Mouse (Mus musculus): ENCODE data around the gene Tmod1. TPM values are rescaled to one million over a fixed set of nuclear protein-coding genes. Genes with fewer than 3 reads are reported as not detected.

Gene Tmod1
- polyA plus RNA-seq, 1 experiment: not detected

GRCm38 (mm10) chr4:46080261-46080660 lies 41.5 kb downstream of the Tmod1 start:
- 75% methylated on average over 4 of the region's 4 CpGs for WGBS
- TF ChIP-seq POLR2A (IDR thresholded peaks at IDR 0.05; ENCODE audit: insufficient read depth, low read depth, low read length): no peak
- Histone ChIP-seq H3K4me1 (ENCODE audit: control insufficient read depth, insufficient read depth, low read length) (peaks cover 24% of the 10 kb centered on the region), H3K4me3 (ENCODE audit: insufficient read depth, low read depth, low read length) (no peak overlapping the region), H3K27ac (ENCODE audit: insufficient read depth, low read depth, low read length) (no peak overlapping the region)

- TF ChIP-seq CTCF (IDR thresholded peaks at IDR 0.05; ENCODE audit: insufficient read depth, low read depth, low read length) (no peak), POLR2A (IDR thresholded peaks at IDR 0.05; ENCODE audit: insufficient read depth, low read depth, low read length) (no peak)
- 79% methylated on average over 11 of the region's 11 CpGs for WGBS
- H3K4me1 ChIP-seq (ENCODE audit: control insufficient read depth, insufficient read depth, low read length): peaks cover 36% of the 10 kb centered on the region
- H3K4me3 ChIP-seq (ENCODE audit: insufficient read depth, low read depth, low read length): no peak overlapping the region
- no peak overlapping the region for H3K27ac ChIP-seq (ENCODE audit: insufficient read depth, low read depth, low read length)
These were observed 43.8 kb downstream of the Tmod1 start for GRCm38 (mm10) chr4:46082555-46082954.

GRCm38 (mm10) chr4:46084416-46085172 lies 45.9 kb downstream of the Tmod1 start:
- WGBS: 33% methylated on average over 9 of the region's 9 CpGs
- Histone ChIP-seq H3K4me3 (ENCODE audit: insufficient read depth, low read depth, low read length) (no peak overlapping the region), H3K4me1 (ENCODE audit: control insufficient read depth, insufficient read depth, low read length) (peaks cover 42% of the 10 kb centered on the region), H3K27ac (ENCODE audit: insufficient read depth, low read depth, low read length) (peak overlapping the region; percentile 89)
- TF ChIP-seq CTCF (IDR thresholded peaks at IDR 0.05; ENCODE audit: insufficient read depth, low read depth, low read length) (no peak), POLR2A (IDR thresholded peaks at IDR 0.05; ENCODE audit: insufficient read depth, low read depth, low read length) (no peak)

GRCm38 (mm10) chr4:46085223-46085811 lies 46.6 kb downstream of the Tmod1 start:
- 73% methylated on average over 9 of the region's 9 CpGs for WGBS
- Histone ChIP-seq H3K4me1 (ENCODE audit: control insufficient read depth, insufficient read depth, low read length) (peaks cover 44% of the 10 kb centered on the region), H3K27ac (ENCODE audit: insufficient read depth, low read depth, low read length) (peak overlapping the region; percentile 89), H3K4me3 (ENCODE audit: insufficient read depth, low read depth, low read length) (no peak overlapping the region)
- TF ChIP-seq CTCF (IDR thresholded peaks at IDR 0.05; ENCODE audit: insufficient read depth, low read depth, low read length): no peak
- no peak for TF ChIP-seq POLR2A (IDR thresholded peaks at IDR 0.05; ENCODE audit: insufficient read depth, low read depth, low read length)

GRCm38 (mm10) chr4:46086718-46087426 lies 48.1 kb downstream of the Tmod1 start:
- 38% methylated on average over 18 of the region's 18 CpGs for WGBS
- TF ChIP-seq POLR2A (IDR thresholded peaks at IDR 0.05; ENCODE audit: insufficient read depth, low read depth, low read length) (no peak), CTCF (IDR thresholded peaks at IDR 0.05; ENCODE audit: insufficient read depth, low read depth, low read length) (no peak)
- no peak overlapping the region for H3K4me3 ChIP-seq (ENCODE audit: insufficient read depth, low read depth, low read length)
- peak overlapping the region; percentile 89 for H3K27ac ChIP-seq (ENCODE audit: insufficient read depth, low read depth, low read length)
- H3K4me1 ChIP-seq (ENCODE audit: control insufficient read depth, insufficient read depth, low read length): peaks cover 47% of the 10 kb centered on the region

- 39% methylated on average over 7 of the region's 7 CpGs for WGBS
- TF ChIP-seq POLR2A (IDR thresholded peaks at IDR 0.05; ENCODE audit: insufficient read depth, low read depth, low read length) (no peak), CTCF (IDR thresholded peaks at IDR 0.05; ENCODE audit: insufficient read depth, low read depth, low read length) (no peak)
- Histone ChIP-seq H3K4me1 (ENCODE audit: control insufficient read depth, insufficient read depth, low read length) (peaks cover 48% of the 10 kb centered on the region), H3K4me3 (ENCODE audit: insufficient read depth, low read depth, low read length) (no peak overlapping the region), H3K27ac (ENCODE audit: insufficient read depth, low read depth, low read length) (peak overlapping the region; percentile 89)
These were observed 48.7 kb downstream of the Tmod1 start for GRCm38 (mm10) chr4:46087427-46087771.

- no peak overlapping the region for H3K4me3 ChIP-seq (ENCODE audit: insufficient read depth, low read depth, low read length)
- 13% methylated on average over 5 of the region's 5 CpGs for WGBS
- no peak for TF ChIP-seq CTCF (IDR thresholded peaks at IDR 0.05; ENCODE audit: insufficient read depth, low read depth, low read length)
- no peak for TF ChIP-seq POLR2A (IDR thresholded peaks at IDR 0.05; ENCODE audit: insufficient read depth, low read depth, low read length)
- H3K4me1 ChIP-seq (ENCODE audit: control insufficient read depth, insufficient read depth, low read length): peaks cover 52% of the 10 kb centered on the region
- peak overlapping the region; percentile 94 for H3K27ac ChIP-seq (ENCODE audit: insufficient read depth, low read depth, low read length)
These were observed 49.1 kb downstream of the Tmod1 start for GRCm38 (mm10) chr4:46087852-46088251.

- TF ChIP-seq POLR2A (IDR thresholded peaks at IDR 0.05; ENCODE audit: insufficient read depth, low read depth, low read length): no peak
- no peak for TF ChIP-seq CTCF (IDR thresholded peaks at IDR 0.05; ENCODE audit: insufficient read depth, low read depth, low read length)
- 59% methylated on average over 14 of the region's 14 CpGs for WGBS
- Histone ChIP-seq H3K27ac (ENCODE audit: insufficient read depth, low read depth, low read length) (0 out of 2 replicates have a peak overlapping the region, but pooled peaks have one; percentile 5), H3K4me3 (ENCODE audit: insufficient read depth, low read depth, low read length) (no peak overlapping the region), H3K4me1 (ENCODE audit: control insufficient read depth, insufficient read depth, low read length) (peaks cover 51% of the 10 kb centered on the region)
These were observed 50.9 kb downstream of the Tmod1 start for GRCm38 (mm10) chr4:46089524-46090125.
